Mouse (Mus musculus) neural tube, embryonic 13.5 days (tissue): ENCODE results near the gene Lpar3. TPM values are rescaled to one million over a fixed set of nuclear protein-coding genes. Genes with fewer than 3 reads are reported as not detected.

Experiments
- ATAC-seq: fragments of 200-750 bp; cut with Nextera tagmentation; 2 replicates; pipeline ENCODE4 v1.8.0; 2017; ENCODE audit warnings: low read depth, mild to moderate bottlenecking, moderate TSS enrichment, moderate library complexity
- H3K27ac ChIP-seq: fragments of 300-500 bp; sonication (generic); replicated peaks from 2 replicates; pipeline ENCODE4 v1.5.1; 2015; ENCODE audit warnings: moderate library complexity, mild to moderate bottlenecking, inconsistent platforms
- H3K27me3 ChIP-seq: fragments of 300-500 bp; sonication (generic); 2 replicates; pipeline ENCODE4 v1.6.1; 2015; ENCODE audit warnings: mild to moderate bottlenecking, inconsistent platforms
- H3K36me3 ChIP-seq: fragments of 300-500 bp; sonication (generic); 2 replicates; pipeline ENCODE4 v1.6.1; 2015; ENCODE audit warnings: mild to moderate bottlenecking, inconsistent platforms
- H3K4me1 ChIP-seq: fragments of 300-500 bp; sonication (generic); replicated peaks from 2 replicates; pipeline ENCODE4 v1.6.1; 2015; ENCODE audit warnings: inconsistent platforms
- H3K4me2 ChIP-seq: fragments of 300-500 bp; sonication (generic); 2 replicates; pipeline ENCODE4 v1.6.1; 2015; ENCODE audit warnings: inconsistent platforms, mild to moderate bottlenecking, moderate library complexity
- H3K4me3 ChIP-seq: fragments of 300-500 bp; sonication (generic); 2 replicates; pipeline ENCODE4 v1.5.1; 2015; ENCODE audit warnings: mild to moderate bottlenecking, inconsistent platforms
- H3K9ac ChIP-seq: fragments of 300-500 bp; sonication (generic); 2 replicates; pipeline ENCODE4 v1.6.1; 2015; ENCODE audit warnings: moderate library complexity, mild to moderate bottlenecking, inconsistent platforms
- H3K9me3 ChIP-seq: fragments of 300-500 bp; sonication (generic); 2 replicates; pipeline ENCODE4 v1.6.1; 2016; ENCODE audit warnings: inconsistent platforms
- WGBS: fragments of 180-500 bp; shearing (Covaris S2); methylation state at CpG from one replicate; pipeline ENCODE4 v1.1.7; 2015; 5-methylcytosine and 5-hydroxymethylcytosine counted together
- polyA plus RNA-seq: library from polyadenylated mRNA; unstranded; fragments of >200 nt; fragmentation: Nextera tagmentation; extraction: Ambion mirVana; gene quantifications from 2 replicates; pipeline ENCODE4 v1.2.1, GENCODE M21; 2015

Lpar3 gene
- polyA plus RNA-seq, 1 experiment from 2014 or later = 0.92 TPM

- Histone ChIP-seq H3K4me1 (0 out of 2 replicates have a peak, but pooled peaks cover 7% of the 10 kb centered on the region), H3K27me3 (no peaks in the 10 kb centered on the region), H3K4me3 (no peak overlapping the region), H3K4me2 (no peak overlapping the region), H3K36me3 (no peaks in the 10 kb centered on the region), H3K9me3 (no peaks in the 10 kb centered on the region), H3K9ac (no peak overlapping the region), H3K27ac (no peak overlapping the region)
- WGBS = 64% methylated on average over 3 of the region's 3 CpGs
- ATAC-seq = no peak
Observed at GRCm38 (mm10) chr3:146302451-146302850, 81.7 kb downstream of the Lpar3 start.

DNA sequence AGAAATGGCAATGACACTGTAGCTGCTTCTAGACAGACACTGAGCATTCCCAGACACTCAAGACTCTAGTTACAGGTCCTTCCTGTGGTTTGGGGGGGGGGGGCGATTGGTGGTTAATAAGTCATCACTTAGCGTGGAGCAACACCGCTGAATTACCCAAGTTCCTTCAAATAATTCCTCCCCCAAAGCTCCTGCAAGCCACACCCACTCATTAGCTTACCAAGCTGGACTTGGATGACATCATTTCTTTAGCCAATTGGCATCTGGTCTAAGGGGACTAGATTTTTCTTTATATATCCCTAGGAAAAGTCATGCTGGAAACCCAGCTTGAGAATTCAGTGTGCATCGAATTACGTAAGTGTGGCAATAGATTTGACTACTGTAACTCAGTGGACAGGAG is 82.4 kb downstream of the Lpar3 start:
- Histone ChIP-seq H3K4me2 (no peak overlapping the region), H3K27me3 (no peaks in the 10 kb centered on the region), H3K4me1 (0 out of 2 replicates have a peak, but pooled peaks cover 7% of the 10 kb centered on the region), H3K9me3 (no peaks in the 10 kb centered on the region), H3K27ac (no peak overlapping the region), H3K36me3 (no peaks in the 10 kb centered on the region), H3K4me3 (no peak overlapping the region), H3K9ac (no peak overlapping the region)
- WGBS = 88% methylated on average over 5 of the region's 5 CpGs
- no peak for ATAC-seq

- Histone ChIP-seq H3K27me3 (no peaks in the 10 kb centered on the region), H3K4me3 (no peak overlapping the region), H3K36me3 (no peaks in the 10 kb centered on the region), H3K4me1 (0 out of 2 replicates have a peak, but pooled peaks cover 7% of the 10 kb centered on the region), H3K27ac (no peak overlapping the region), H3K9ac (no peak overlapping the region), H3K9me3 (no peaks in the 10 kb centered on the region), H3K4me2 (no peak overlapping the region)
- ATAC-seq = peak; percentile 67; the same call in 1 of the 2 replicates
- 84% methylated on average over 21 of the region's 21 CpGs for WGBS
Observed at GRCm38 (mm10) chr3:146304556-146305405, 84.0 kb downstream of the Lpar3 start.

- no peak for ATAC-seq
- Histone ChIP-seq H3K9me3 (no peaks in the 10 kb centered on the region), H3K4me3 (no peak overlapping the region), H3K27me3 (no peaks in the 10 kb centered on the region), H3K27ac (no peak overlapping the region), H3K4me1 (peaks cover 11% of the 10 kb centered on the region; the same call in 1 of the 2 replicates), H3K9ac (no peak overlapping the region), H3K36me3 (no peaks in the 10 kb centered on the region), H3K4me2 (no peak overlapping the region)
- WGBS = 60% methylated on average over 3 of the region's 3 CpGs
Observed at GRCm38 (mm10) chr3:146307341-146307740, 86.6 kb downstream of the Lpar3 start.

DNA sequence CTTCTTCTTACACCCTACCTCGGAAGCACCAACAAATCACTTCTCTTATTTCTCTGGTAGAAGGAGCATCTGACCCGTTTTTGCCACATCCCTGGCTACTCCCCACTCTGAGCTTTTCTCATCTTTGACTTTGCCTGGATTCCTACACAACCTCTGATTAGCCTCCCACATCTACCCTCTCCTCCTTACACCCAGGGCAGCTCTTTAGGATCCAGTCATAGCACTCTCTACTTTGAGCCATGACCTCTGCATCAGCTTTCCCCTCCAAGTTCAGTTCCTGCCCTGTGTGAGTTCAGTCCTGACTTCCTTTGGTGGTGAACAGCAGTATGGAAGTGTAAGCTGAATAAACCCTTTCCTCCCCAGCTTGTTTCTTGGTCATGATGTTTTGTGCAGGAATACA is 87.1 kb downstream of the Lpar3 start:
- Histone ChIP-seq H3K27ac (no peak overlapping the region), H3K4me1 (peaks cover 11% of the 10 kb centered on the region; the same call in 1 of the 2 replicates), H3K9me3 (no peaks in the 10 kb centered on the region), H3K4me3 (no peak overlapping the region), H3K27me3 (no peaks in the 10 kb centered on the region), H3K36me3 (no peaks in the 10 kb centered on the region), H3K9ac (no peak overlapping the region), H3K4me2 (no peak overlapping the region)
- ATAC-seq = no peak
- WGBS = 70% methylated on average over 2 of the region's 2 CpGs

- WGBS = 77% methylated on average over 8 of the region's 8 CpGs
- H3K4me1 ChIP-seq = peaks cover 9% of the 10 kb centered on the region; the same call in 1 of the 2 replicates
- 0 out of 2 replicates have a peak, but pooled peaks cover 4% of the 10 kb centered on the region for H3K27me3 ChIP-seq
- no peak overlapping the region for H3K4me3 ChIP-seq
- no peaks in the 10 kb centered on the region for H3K9me3 ChIP-seq
- no peak for ATAC-seq
- no peak overlapping the region for H3K27ac ChIP-seq
- H3K9ac ChIP-seq = no peak overlapping the region
- no peaks in the 10 kb centered on the region for H3K36me3 ChIP-seq
- H3K4me2 ChIP-seq = no peak overlapping the region
Observed at GRCm38 (mm10) chr3:146309586-146309985, 88.8 kb downstream of the Lpar3 start.

- ATAC-seq = no peak
Observed at GRCm38 (mm10) chr3:146311121-146311538, 90.4 kb downstream of the Lpar3 start.

DNA sequence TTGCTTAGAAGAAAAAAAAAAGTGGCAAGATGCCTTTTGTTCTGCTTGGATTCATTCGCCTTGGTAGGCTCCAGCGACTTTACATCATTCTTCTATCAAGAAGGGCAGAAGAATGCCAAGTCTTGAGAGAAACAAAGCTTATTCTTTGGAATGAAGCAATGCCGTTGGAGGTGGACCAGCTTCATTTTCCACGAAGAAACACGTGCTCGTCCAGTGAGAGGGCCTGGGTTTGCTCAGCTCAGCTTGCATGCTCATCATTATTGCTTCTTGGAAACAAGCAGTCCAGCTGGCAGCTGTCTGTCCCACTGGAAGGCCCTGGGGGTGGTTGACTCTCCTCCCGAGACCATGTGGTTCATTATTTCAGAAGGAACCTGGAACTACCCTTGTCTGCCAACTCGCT is 94.7 kb downstream of the Lpar3 start:
- H3K36me3 ChIP-seq = no peaks in the 10 kb centered on the region
- H3K9ac ChIP-seq = no peak overlapping the region
- peaks cover 4% of the 10 kb centered on the region; the same call in 1 of the 2 replicates for H3K27me3 ChIP-seq
- H3K27ac ChIP-seq = no peak overlapping the region
- no peaks in the 10 kb centered on the region for H3K9me3 ChIP-seq
- H3K4me1 ChIP-seq = peaks cover 23% of the 10 kb centered on the region
- no peak overlapping the region for H3K4me3 ChIP-seq
- 78% methylated on average over 8 of the region's 8 CpGs for WGBS
- H3K4me2 ChIP-seq = no peak overlapping the region
- ATAC-seq = no peak

More at GRCm38 (mm10) chr3:146311121-146311538, 90.4 kb downstream of the Lpar3 start:
- Histone ChIP-seq H3K27ac (no peak overlapping the region), H3K4me2 (no peak overlapping the region), H3K4me3 (no peak overlapping the region), H3K9ac (no peak overlapping the region), H3K36me3 (no peaks in the 10 kb centered on the region), H3K4me1 (peaks cover 4% of the 10 kb centered on the region; the same call in 1 of the 2 replicates), H3K27me3 (0 out of 2 replicates have a peak, but pooled peaks cover 4% of the 10 kb centered on the region), H3K9me3 (no peaks in the 10 kb centered on the region)
- 16% methylated on average over 9 of the region's 9 CpGs for WGBS

DNA sequence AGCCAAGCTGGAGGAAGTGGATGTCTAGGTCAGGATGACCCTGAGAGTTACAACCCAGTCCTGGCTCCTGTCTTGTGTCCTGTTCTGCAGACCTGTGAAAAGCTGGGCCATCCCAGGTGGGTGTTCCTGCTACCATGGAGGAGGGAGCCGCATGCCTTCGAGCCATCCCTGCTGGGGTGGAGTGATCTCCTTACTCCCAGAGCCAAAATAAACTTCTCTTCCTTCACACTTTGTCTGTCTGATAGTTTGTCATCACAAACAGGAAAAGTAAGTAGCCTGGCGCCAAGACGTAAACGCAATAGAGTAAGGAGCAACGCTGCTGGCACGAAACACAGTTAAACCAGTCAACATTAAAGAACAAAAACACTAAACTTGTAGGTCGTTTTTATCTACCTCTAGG is 95.5 kb downstream of the Lpar3 start:
- WGBS = 87% methylated on average over 8 of the region's 8 CpGs
- Histone ChIP-seq H3K4me3 (no peak overlapping the region), H3K27ac (no peak overlapping the region), H3K4me2 (no peak overlapping the region), H3K9me3 (no peaks in the 10 kb centered on the region), H3K27me3 (peaks cover 4% of the 10 kb centered on the region; the same call in 1 of the 2 replicates), H3K4me1 (peaks cover 21% of the 10 kb centered on the region), H3K36me3 (no peaks in the 10 kb centered on the region), H3K9ac (no peak overlapping the region)
- ATAC-seq = no peak

DNA sequence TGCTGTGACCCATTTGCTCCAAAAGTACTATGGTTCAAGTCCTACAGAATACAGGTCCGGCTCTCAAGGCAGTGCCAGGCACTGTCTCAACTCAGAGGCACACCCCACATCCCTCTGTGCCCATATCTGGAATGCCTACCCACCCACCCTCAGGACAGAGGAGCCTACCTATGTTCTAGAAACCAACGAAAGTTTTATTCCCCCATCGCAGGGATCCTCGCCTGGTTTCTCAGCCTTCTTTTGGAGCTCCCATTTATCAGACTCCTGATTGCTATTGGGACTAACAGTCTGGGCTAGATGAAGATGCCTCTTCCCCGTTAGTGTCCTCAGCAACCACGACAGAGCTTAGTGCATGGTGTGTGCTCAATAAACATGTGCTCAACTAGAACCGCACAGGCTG is 96.6 kb downstream of the Lpar3 start:
- H3K9me3 ChIP-seq = no peaks in the 10 kb centered on the region
- no peak overlapping the region for H3K9ac ChIP-seq
- 90% methylated on average over 7 of the region's 7 CpGs for WGBS
- H3K27ac ChIP-seq = no peak overlapping the region
- H3K27me3 ChIP-seq = peaks cover 11% of the 10 kb centered on the region; the same call in 1 of the 2 replicates
- no peaks in the 10 kb centered on the region for H3K36me3 ChIP-seq
- no peak for ATAC-seq
- H3K4me1 ChIP-seq = peaks cover 19% of the 10 kb centered on the region
- H3K4me2 ChIP-seq = no peak overlapping the region
- H3K4me3 ChIP-seq = no peak overlapping the region

- H3K27me3 ChIP-seq = peaks cover 16% of the 10 kb centered on the region; the same call in 1 of the 2 replicates
- H3K4me1 ChIP-seq = peaks cover 22% of the 10 kb centered on the region
- no peak overlapping the region for H3K4me3 ChIP-seq
- no peak overlapping the region for H3K27ac ChIP-seq
- 92% methylated on average over 12 of the region's 12 CpGs for WGBS
- H3K9me3 ChIP-seq = no peaks in the 10 kb centered on the region
- no peak for ATAC-seq
- H3K36me3 ChIP-seq = no peaks in the 10 kb centered on the region
- H3K9ac ChIP-seq = no peak overlapping the region
- H3K4me2 ChIP-seq = no peak overlapping the region
Observed at GRCm38 (mm10) chr3:146317911-146318310, 97.1 kb downstream of the Lpar3 start.

GRCm38 (mm10) chr3:146318520-146318938 is 97.8 kb downstream of the Lpar3 start:
- peak overlapping the region; percentile 39 for H3K4me2 ChIP-seq
- peak; percentile 34; the same call in 1 of the 2 replicates for ATAC-seq
- WGBS = 46% methylated on average over 16 of the region's 16 CpGs

More at GRCm38 (mm10) chr3:146318520-146318938, 97.8 kb downstream of the Lpar3 start:
- H3K36me3 ChIP-seq = no peaks in the 10 kb centered on the region
- H3K4me3 ChIP-seq = no peak overlapping the region
- peaks cover 22% of the 10 kb centered on the region for H3K4me1 ChIP-seq
- no peaks in the 10 kb centered on the region for H3K9me3 ChIP-seq
- peaks cover 13% of the 10 kb centered on the region; the same call in 1 of the 2 replicates for H3K27me3 ChIP-seq
- H3K27ac ChIP-seq = peak overlapping the region; percentile 68
- peak overlapping the region; percentile 49 for H3K9ac ChIP-seq
